Mouse (Mus musculus): ENCODE results near the gene Methig1. TPM values are rescaled to one million over a fixed set of nuclear protein-coding genes. Genes with fewer than 3 reads are reported as not detected.

Gene Methig1
- total RNA-seq, 1 experiment: 0.54 TPM

DNA sequence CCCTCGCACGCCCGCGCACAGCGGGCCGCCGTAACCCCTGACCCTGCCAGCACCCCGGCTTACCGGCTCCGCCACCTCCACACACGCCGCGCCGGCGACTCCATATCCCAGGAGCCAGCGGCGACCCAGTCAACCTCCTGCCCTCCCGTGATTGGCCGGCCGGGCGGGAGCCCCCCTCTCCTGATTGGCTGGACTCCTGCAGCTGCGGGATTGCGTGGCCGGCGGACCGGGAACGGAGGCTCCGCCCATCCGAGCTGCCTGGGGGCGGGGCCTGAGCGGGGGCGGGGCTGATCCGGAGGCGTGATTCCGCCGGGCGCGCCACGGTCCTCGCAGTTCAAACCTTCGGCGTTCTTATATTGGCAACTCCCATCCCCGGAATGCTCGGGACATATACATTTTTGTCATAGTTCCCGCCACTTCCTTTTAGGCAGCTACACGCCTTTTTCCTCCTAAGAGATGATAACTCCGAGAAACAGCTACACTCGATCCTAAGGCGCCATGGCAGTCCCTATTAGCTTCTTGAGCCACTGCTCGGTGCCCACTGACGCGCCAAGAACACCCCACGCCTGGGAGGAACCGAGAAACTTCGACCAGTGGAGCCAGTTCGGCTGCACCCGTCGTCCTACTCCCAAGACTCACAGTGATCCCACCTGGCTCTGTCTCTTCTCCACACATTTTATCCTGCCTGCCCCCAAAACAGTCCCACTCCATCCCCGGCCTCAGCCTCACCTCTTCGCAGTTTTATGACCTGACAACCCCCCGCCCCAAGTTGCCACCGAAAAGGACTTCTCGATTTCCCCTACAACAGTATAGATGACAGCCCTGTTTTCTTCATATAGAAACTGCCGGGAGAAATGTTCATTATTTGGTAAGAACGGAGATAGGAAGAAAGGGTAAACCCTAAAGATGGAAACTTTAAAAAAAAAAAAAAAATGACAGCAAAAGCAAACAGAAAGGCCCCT is 70.2 kb downstream of the Methig1 start:
- Histone ChIP-seq H3K4me3 (ENCODE audit: insufficient read depth in 1 of 2, low read depth in 1 of 2, low read length in 2 of 2, poor library complexity in 1 of 2, severe bottlenecking in 1 of 2) (peak overlapping the region; percentile 87 to 97), H3K4me1 (ENCODE audit: control insufficient read depth in 2 of 2, insufficient read depth in 2 of 2, low read length in 2 of 2, poor library complexity in 1 of 2) (peaks cover 2 to 7% of the 10 kb centered on the region in 2 experiments), H3K9ac (ENCODE audit: insufficient read depth, low read depth, low read length, poor library complexity, severe bottlenecking) (peak overlapping the region; percentile 92), H3K27ac (ENCODE audit: insufficient read depth, low read depth, low read length, poor library complexity, severe bottlenecking) (0 out of 2 replicates have a peak overlapping the region, but pooled peaks have one; percentile 40), H3K9me3 (ENCODE audit: control insufficient read depth, insufficient read depth, low read depth, low read length) (no peaks in the 10 kb centered on the region), H3K36me3 (ENCODE audit: control insufficient read depth, insufficient read depth, low read length, poor library complexity, severe bottlenecking) (no peaks in the 10 kb centered on the region)
- TF ChIP-seq HCFC1 (IDR thresholded peaks at IDR 0.05; ENCODE audit: borderline replicate concordance, insufficient read depth, low read length) (no peak), ZC3H11A (IDR thresholded peaks at IDR 0.05; ENCODE audit: borderline replicate concordance, low read depth, low read length) (no peak), ZNF384 (IDR thresholded peaks at IDR 0.05; ENCODE audit: low read depth, low read length) (no peak), MAFK (IDR thresholded peaks at IDR 0.05; ENCODE audit: insufficient read depth, low read depth, low read length) (no peak), CHD2 (IDR thresholded peaks at IDR 0.05; ENCODE audit: low read depth, low read length) (no peak)
- in situ Hi-C loops (cut with MboI; ENCODE audit: low sequenced_read_pairs in 2 of 2, unreplicated experiment in 2 of 2): no loop called here
- peak; percentile 87 for DNase-seq (ENCODE audit: low read depth, low spot score)

- no peak for DNase-seq (ENCODE audit: low read depth, low spot score)
- no peak overlapping the region for H3K27ac ChIP-seq (ENCODE audit: insufficient read depth, low read depth, low read length, poor library complexity, severe bottlenecking)
Observed at GRCm38 (mm10) chr15:100423916-100424315, 71.0 kb downstream of the Methig1 start.

GRCm38 (mm10) chr15:100424396-100425122 is 71.6 kb downstream of the Methig1 start, which contains the start of gene Slc11a2:
Gene Slc11a2 (minus strand): TSS chr15:100425072.
- Histone ChIP-seq H3K4me1 (ENCODE audit: control insufficient read depth in 2 of 2, insufficient read depth in 2 of 2, low read length in 2 of 2, poor library complexity in 1 of 2) (peaks cover 2 to 8% of the 10 kb centered on the region in 2 experiments), H3K36me3 (ENCODE audit: control insufficient read depth, insufficient read depth, low read length, poor library complexity, severe bottlenecking) (no peaks in the 10 kb centered on the region), H3K27ac (ENCODE audit: insufficient read depth, low read depth, low read length, poor library complexity, severe bottlenecking) (no peak within 1 kb of the TSS), H3K9me3 (ENCODE audit: control insufficient read depth, insufficient read depth, low read depth, low read length) (no peaks in the 10 kb centered on the region), H3K4me3 (ENCODE audit: insufficient read depth in 1 of 2, low read depth in 1 of 2, low read length in 2 of 2, poor library complexity in 1 of 2, severe bottlenecking in 1 of 2) (0 out of 4 replicates have a peak within 1 kb of the TSS, but pooled peaks of 1 of the 2 experiments have one; percentile 14), H3K9ac (ENCODE audit: insufficient read depth, low read depth, low read length, poor library complexity, severe bottlenecking) (no peak within 1 kb of the TSS)
- DNase-seq (ENCODE audit: low read depth, low spot score): no peak
- TF ChIP-seq HCFC1 (IDR thresholded peaks at IDR 0.05; ENCODE audit: borderline replicate concordance, insufficient read depth, low read length): no peak
- no peak for TF ChIP-seq ZC3H11A (IDR thresholded peaks at IDR 0.05; ENCODE audit: borderline replicate concordance, low read depth, low read length)
- no peak for TF ChIP-seq MAFK (IDR thresholded peaks at IDR 0.05; ENCODE audit: insufficient read depth, low read depth, low read length)
- no peak for TF ChIP-seq CHD2 (IDR thresholded peaks at IDR 0.05; ENCODE audit: low read depth, low read length)
- no peak for TF ChIP-seq ZNF384 (IDR thresholded peaks at IDR 0.05; ENCODE audit: low read depth, low read length)
- in situ Hi-C loops (cut with MboI; ENCODE audit: low sequenced_read_pairs in 2 of 2, unreplicated experiment in 2 of 2): no loop called here

More at GRCm38 (mm10) chr15:100423916-100424315, 71.0 kb downstream of the Methig1 start:
- Histone ChIP-seq H3K9me3 (ENCODE audit: control insufficient read depth, insufficient read depth, low read depth, low read length) (no peaks in the 10 kb centered on the region), H3K36me3 (ENCODE audit: control insufficient read depth, insufficient read depth, low read length, poor library complexity, severe bottlenecking) (no peaks in the 10 kb centered on the region), H3K9ac (ENCODE audit: insufficient read depth, low read depth, low read length, poor library complexity, severe bottlenecking) (no peak overlapping the region), H3K4me1 (ENCODE audit: control insufficient read depth in 2 of 2, insufficient read depth in 2 of 2, low read length in 2 of 2, poor library complexity in 1 of 2) (peaks cover 2 to 8% of the 10 kb centered on the region in 2 experiments), H3K4me3 (ENCODE audit: insufficient read depth in 1 of 2, low read depth in 1 of 2, low read length in 2 of 2, poor library complexity in 1 of 2, severe bottlenecking in 1 of 2) (0 out of 4 replicates have a peak overlapping the region, but pooled peaks of 1 of the 2 experiments have one; percentile 14)
- in situ Hi-C loops (cut with MboI; ENCODE audit: low sequenced_read_pairs in 2 of 2, unreplicated experiment in 2 of 2): no loop called here
- no peak for TF ChIP-seq ZNF384 (IDR thresholded peaks at IDR 0.05; ENCODE audit: low read depth, low read length)
- no peak for TF ChIP-seq ZC3H11A (IDR thresholded peaks at IDR 0.05; ENCODE audit: borderline replicate concordance, low read depth, low read length)
- no peak for TF ChIP-seq HCFC1 (IDR thresholded peaks at IDR 0.05; ENCODE audit: borderline replicate concordance, insufficient read depth, low read length)
- TF ChIP-seq CHD2 (IDR thresholded peaks at IDR 0.05; ENCODE audit: low read depth, low read length): no peak
- no peak for TF ChIP-seq MAFK (IDR thresholded peaks at IDR 0.05; ENCODE audit: insufficient read depth, low read depth, low read length)

GRCm38 (mm10) chr15:100428296-100428905 is 75.5 kb downstream of the Methig1 start:
- Histone ChIP-seq H3K27ac (ENCODE audit: insufficient read depth, low read depth, low read length, poor library complexity, severe bottlenecking) (no peak overlapping the region), H3K9me3 (ENCODE audit: control insufficient read depth, insufficient read depth, low read depth, low read length) (no peaks in the 10 kb centered on the region), H3K9ac (ENCODE audit: insufficient read depth, low read depth, low read length, poor library complexity, severe bottlenecking) (no peak overlapping the region), H3K36me3 (ENCODE audit: control insufficient read depth, insufficient read depth, low read length, poor library complexity, severe bottlenecking) (no peaks in the 10 kb centered on the region), H3K4me3 (ENCODE audit: insufficient read depth in 1 of 2, low read depth in 1 of 2, low read length in 2 of 2, poor library complexity in 1 of 2, severe bottlenecking in 1 of 2) (no peak overlapping the region), H3K4me1 (ENCODE audit: control insufficient read depth in 2 of 2, insufficient read depth in 2 of 2, low read length in 2 of 2, poor library complexity in 1 of 2) (peaks cover 2 to 6% of the 10 kb centered on the region in 2 experiments; a peak in 3 of 4 replicates)
- no peak for DNase-seq (ENCODE audit: low read depth, low spot score)
- in situ Hi-C loops (cut with MboI; ENCODE audit: low sequenced_read_pairs in 2 of 2, unreplicated experiment in 2 of 2): no loop called here
- TF ChIP-seq MAFK (IDR thresholded peaks at IDR 0.05; ENCODE audit: insufficient read depth, low read depth, low read length): no peak
- TF ChIP-seq CHD2 (IDR thresholded peaks at IDR 0.05; ENCODE audit: low read depth, low read length): no peak
- no peak for TF ChIP-seq ZC3H11A (IDR thresholded peaks at IDR 0.05; ENCODE audit: borderline replicate concordance, low read depth, low read length)
- TF ChIP-seq ZNF384 (IDR thresholded peaks at IDR 0.05; ENCODE audit: low read depth, low read length): no peak
- TF ChIP-seq HCFC1 (IDR thresholded peaks at IDR 0.05; ENCODE audit: borderline replicate concordance, insufficient read depth, low read length): no peak

Data from ES-E14 (cell line).